Mouse (Mus musculus): ENCODE results near the gene Fcho1.

DNA sequence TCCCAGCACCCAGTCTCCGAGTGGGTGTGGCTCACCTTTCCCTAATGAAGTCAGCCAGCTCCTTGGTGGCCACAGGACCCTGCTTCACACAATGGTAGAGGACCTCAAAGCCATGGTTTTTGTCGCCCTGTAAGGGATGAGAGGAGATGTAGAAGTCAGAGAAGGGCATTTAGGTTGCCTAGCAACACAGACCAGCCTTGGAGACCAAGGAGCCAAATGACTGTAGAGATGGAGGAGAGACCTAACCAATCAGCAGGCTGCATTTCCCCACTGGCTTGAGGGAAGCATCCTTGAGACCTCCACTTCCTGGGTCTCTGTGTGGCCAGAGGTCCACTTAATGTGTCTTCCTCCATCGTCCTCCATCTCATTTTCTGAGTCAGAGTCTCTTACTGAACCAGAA lies 7.3 kb downstream of the Fcho1 start:
- no peak for TF ChIP-seq CHD2 (IDR thresholded peaks at IDR 0.05; ENCODE audit: low read depth, low read length)
- TF ChIP-seq ZC3H11A (IDR thresholded peaks at IDR 0.05; ENCODE audit: borderline replicate concordance, low read depth, low read length), result no peak

Measured in ES-E14 (cell line).